Mouse (Mus musculus) hematopoietic stem cell, adult 5-6 weeks (primary cell): ENCODE measurements at regions not wholly inside any gene's neighbourhood (a gene's known extent, or its start where the extent isn't known, plus 50 kb on each side); places are given as distances from the start of the nearest gene placed in this dataset.

Experiments
- ATAC-seq, 2 experiments: fragments of 125-278 bp in 1 of 2; replicated peaks in 1 of 2; 2 replicates each; pipeline ENCODE4 v1.8.0; 2016 to 2017; ENCODE audit warnings: inconsistent platforms in 2 of 2, mild to moderate bottlenecking in 2 of 2, moderate number of reproducible peaks in 2 of 2, low read depth in 1 of 2, moderate TSS enrichment in 1 of 2; ENCODE audit not compliant: low FRiP score in 2 of 2, poor library complexity in 2 of 2, severe bottlenecking in 2 of 2, insufficient read depth in 1 of 2, low TSS enrichment in 1 of 2

DNA sequence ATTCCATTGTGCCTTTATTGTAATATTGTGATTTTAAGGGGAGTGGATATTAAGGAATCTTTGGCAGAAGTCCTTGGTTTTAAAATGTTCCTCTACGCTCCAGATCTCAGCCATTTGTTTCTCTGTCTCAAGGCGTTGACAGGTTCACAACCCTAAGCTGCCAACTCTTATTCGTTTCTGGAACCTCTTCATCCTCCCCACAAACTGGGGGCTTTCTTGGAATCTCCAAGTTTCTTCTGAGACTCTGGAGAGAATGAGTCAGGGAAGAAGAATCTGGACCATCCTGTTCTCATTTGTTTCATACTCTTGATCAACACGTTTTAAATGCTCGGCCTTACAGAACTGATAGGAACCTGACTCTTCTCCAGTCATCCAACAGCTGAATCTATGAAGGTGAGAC, 351.4 kb upstream of the Nfe2l3 start:
- ATAC-seq = no peak

DNA sequence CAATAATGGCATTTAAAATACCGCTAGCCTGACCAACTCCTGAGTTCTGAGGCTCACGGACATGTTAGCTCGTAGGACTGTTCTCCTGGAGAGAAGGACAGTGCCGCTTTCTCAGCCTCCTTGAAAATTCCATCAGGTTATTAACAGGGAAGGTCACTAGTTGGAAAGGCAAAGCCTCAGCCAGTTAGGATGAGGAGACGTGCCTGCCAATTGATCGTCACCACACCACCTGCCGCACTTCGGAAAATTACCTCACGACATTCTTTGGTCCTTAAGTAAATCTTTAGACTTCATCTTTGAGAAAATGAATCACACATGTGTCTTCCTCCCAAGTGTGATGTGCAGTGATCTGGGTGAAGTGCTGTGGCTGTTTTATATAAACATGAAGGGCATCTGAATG, 347.8 kb upstream of the Nfe2l3 start:
- no peak for ATAC-seq

DNA sequence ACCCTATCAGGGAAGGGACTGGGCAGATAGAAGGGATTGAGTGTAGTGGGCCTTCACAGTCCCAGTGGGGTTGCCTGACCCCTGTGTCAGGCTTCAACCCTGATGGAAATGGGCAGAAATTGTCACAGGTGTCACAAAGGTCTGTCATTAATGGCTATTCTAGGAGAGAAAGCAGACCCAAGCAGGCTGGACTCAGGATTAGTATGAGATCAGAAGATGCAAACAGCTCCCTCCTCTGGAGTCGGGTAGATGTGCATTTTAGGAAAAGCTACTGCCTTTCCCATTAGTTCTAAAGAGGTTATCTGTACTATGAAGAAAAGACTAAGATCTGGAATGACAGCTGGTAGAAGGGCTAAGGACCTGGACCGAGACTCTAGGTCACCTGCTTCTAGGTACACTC, 346.9 kb upstream of the Nfe2l3 start:
- no peak for ATAC-seq

DNA sequence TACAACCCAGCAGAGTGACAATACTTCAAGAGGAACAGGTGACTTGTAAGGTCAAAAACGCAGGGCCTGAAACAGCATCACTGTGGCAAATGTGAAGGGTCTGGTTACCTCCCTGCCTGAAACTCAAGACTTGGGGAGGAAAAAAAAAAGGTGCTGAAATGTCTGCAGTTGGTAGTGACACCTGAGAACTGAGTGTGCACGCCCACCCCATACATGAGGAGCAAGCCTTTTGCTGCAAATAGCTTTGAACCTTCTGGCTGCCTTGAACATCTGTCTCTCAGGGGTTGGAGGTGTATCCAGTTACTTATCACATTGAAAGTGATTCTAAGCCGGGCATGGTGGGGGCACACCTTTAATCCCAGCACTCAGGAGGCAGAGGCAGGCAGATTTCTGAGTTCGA, 346.1 kb upstream of the Nfe2l3 start:
- no peak for ATAC-seq

DNA sequence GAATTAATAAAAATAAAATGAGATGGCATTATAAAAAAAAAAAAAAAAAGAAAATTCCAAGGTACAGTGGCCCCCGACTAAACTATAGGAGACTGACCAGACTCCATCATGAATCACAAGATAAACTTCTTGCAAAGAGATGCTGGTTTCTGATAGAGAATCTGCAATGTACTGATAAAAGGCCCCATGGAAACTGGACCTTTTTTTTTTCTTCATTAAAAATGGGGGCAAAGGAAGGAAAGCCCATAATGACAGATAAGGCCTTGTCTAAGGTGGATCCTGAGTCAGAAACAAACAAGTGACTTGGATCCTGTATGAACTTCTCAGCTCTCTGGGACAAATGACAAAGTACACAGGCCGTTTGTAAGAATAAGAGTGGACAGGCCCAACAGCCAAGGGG, 344.7 kb upstream of the Nfe2l3 start:
- no peak for ATAC-seq

DNA sequence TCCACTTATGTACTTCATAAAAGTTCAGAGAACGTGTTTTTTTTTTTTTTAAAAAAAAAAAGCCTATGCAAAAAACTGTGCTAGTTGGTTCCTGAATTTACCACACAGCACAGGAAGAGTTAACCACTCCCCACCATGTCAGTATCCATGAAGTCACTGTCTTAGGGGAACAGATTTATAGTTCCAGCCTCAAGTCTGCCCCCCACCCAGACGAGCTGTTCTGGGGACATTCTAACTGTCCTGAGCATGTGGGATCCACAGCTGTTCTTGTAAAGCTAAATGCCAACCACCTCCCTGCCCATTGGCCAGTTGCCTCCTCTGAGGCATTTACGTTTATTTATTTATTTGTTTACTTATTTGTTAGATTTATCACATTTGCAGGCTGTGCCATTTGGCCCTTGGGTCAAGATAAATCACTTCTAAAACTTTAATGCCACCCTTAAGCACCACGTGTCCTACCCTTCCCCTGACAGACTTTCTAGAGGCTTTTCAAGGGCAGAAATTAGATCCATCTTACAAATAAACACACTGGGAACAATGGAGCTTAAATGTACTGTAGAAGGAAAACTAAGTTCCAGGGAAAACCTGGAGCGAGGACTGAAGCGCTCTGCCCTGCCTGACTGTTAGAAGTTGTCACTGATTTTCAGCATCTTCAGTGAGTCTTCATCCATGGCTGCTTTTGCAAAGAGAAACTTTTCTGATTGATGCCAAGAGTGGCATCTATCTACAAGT, 343.7 kb upstream of the Nfe2l3 start:
- ATAC-seq = no peak

DNA sequence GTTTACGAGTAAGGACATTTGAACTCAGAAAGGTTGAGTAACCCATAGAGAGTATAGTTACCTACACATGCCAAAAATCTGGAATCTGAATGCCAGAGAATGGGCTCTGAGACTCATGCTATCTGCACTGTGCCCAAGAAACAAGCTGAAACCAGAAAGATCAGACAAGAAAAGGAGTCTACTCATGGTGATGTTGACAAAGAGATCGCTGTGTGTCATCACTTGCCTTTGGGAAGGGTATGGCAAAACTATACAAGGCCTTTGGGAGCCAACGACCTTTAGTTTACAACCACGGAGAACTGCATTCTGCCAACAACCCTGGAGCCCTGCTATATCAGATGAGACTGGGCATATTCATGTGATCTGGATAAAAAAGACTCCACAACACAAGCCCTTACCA, 339.3 kb upstream of the Nfe2l3 start:
- ATAC-seq = no peak

DNA sequence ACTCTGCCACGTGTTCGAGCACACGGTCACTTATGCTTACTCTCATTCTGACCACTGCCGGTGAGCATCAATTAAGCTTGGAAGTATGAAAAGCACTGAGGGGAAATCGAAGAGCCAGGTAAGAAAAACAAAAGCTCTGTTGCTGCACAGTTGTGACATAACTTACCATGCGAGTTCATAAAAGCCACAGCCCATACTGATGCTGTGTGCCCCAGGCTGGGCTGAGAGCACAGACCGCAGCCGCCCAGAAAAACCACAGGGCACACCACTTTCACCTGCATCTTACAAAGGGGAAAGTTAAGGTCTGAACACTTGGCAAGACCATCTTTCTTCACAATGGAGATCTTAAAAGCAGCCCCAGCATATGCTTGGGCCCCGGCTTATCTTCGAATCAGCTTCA, 338.2 kb upstream of the Nfe2l3 start:
- ATAC-seq = no peak

DNA sequence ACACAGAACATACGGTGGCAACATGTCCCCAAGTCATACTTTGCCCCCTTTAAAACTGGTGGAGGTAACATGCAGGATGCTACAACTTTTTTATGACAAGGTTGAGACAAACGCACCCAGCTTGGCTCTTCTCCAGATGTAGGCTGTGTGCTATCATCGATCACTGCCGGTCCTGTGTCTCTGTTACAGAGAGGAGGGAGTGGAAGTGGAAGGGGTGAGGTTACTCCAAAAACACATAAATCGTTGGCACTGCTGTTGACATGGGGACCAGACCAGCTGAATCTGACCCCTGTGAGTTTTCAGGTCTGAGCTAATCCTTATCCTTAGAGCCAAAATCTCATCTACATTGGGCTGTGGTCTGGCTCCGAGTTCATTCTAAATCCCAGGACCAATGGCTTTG, 335.0 kb upstream of the Nfe2l3 start:
- no peak for ATAC-seq

DNA sequence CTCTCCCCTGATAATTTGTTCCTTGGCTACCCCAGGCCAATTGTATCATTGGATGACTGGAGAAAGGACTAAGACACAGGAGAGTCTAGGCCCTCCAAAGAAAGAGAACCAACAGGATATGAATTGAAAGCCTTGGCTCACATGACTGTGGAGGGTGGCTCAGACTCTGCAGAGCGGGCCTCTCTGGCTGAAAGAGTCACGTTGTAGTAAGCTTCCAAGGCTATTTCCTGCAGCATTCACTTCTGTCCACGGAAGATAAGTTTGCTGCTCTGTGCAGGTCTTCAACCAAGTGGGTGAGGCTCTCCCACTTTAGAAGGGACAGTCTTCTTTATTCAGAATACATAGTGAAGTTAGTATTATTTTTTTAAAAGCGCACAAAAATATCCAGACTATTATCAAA, 332.1 kb upstream of the Nfe2l3 start:
- ATAC-seq = no peak

DNA sequence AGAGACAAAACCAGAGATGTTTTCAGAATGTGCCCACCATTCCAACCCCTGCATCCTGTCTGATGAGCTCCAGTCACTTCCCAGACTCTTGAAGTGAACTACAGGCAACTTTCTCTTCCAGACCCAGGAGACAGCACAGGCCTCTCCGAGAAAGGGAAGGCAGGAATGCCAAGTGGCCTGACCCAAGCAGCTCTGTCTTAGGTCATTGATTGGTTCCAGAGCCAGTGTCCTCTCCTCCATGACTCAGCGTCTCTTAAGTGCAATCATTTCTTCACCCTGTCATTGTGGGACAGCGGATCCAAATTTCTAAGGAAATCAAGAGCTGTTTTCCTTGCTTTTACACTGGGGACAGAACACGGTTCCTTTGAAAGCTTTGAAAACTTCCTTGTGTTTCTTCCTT, 329.2 kb upstream of the Nfe2l3 start:
- ATAC-seq = no peak

DNA sequence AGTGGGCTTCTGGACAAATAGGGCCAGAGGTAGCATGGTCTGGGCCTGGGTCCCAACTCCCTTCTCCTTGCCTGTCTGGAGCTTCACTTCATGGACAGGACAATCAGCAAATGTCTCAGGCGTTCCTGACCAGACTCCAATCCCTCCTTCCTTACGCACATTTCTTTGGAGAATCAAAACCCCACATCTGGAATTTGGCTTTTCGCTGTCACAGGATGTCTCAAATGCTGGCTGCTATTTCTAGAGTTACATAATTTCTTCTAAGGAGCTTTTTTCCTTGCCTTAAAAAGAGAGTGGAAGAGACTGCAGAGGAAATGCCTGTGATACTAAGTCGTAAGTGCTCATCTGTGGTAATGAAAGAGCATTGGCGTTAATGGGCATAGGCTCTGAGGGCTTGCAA, 328.1 kb upstream of the Nfe2l3 start:
- no peak for ATAC-seq

DNA sequence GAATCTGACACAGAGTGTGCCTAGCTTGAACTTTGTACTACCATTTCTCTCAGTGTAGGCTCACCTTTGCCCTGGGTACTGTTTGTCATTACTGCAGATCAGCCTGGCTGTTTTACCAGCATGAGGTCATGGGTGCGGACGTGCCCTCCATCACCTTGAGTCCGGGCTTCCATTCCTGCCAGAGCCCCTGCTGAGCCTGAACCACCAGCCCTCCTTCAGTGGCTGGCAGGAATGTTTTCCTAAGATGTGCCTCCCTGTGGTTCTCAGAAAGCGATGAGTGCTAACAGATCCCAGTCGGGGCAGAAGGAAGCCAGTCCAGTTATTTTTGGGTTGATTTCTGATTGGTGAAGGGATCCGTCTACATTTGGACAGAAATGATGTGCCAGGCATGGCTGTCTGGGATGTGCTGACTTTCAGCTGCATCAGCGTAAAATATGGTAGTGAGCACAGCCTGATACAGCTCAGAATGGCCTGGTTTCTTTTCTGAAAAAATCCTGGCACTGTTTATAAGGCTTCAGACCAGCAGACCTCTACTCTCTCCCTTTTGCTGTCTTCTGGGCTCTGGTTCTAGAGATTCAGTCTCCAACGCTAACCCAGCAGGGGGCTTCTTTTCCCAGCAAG, 324.0 kb upstream of the Nfe2l3 start:
- ATAC-seq = no peak

DNA sequence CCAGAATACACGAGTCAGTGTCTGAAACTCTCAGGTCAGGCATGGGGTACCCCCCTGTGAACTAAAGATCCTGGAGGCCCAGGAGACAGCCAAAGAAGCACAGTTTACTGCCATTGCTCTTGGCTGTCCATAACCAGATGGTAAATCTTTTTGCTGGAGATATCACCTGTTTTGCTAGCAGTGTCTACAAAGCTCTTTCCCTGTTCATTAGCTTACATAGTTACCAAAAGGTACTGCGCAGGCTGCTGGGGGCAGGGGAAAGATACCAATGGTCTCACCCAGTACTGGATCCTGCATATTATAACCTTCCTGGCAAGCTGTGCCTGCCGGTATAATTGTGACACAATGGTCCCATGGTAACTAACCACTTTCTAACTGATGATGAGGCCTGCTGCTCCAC, 321.9 kb upstream of the Nfe2l3 start:
- no peak for ATAC-seq

DNA sequence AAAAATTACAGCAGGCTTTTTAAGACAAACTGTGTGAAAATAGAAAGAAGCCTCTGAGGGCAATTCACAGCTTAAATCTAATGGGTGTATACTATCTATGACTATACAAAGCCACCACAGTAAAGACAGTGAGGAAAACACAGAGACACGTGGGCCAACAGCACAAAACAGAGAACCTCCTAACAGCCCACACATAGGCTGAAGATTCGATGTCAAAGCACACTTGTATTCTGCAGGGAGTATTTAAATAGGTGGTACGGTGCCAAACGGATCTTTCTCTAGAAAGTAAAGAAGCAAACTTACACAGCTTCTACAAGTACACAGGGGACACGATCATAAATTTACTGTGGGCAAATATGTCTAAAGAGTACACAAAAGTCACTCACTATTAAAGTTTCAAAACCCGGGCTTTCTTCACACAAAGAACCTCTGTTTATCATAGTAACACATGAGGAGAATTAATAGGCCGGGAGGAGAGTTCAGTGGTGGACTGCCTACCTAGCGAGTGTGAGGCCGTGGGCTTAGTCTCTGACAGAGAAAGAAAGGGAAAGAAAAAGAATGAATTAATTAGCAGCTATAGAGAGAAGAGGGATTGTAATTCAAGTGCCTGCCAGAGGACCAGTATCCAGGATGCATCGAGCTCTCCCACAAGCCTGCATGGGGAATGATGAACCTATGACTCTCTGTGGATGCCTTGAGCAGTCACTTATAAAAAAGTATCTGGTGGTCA, 317.7 kb upstream of the Nfe2l3 start:
- no peak for ATAC-seq

DNA sequence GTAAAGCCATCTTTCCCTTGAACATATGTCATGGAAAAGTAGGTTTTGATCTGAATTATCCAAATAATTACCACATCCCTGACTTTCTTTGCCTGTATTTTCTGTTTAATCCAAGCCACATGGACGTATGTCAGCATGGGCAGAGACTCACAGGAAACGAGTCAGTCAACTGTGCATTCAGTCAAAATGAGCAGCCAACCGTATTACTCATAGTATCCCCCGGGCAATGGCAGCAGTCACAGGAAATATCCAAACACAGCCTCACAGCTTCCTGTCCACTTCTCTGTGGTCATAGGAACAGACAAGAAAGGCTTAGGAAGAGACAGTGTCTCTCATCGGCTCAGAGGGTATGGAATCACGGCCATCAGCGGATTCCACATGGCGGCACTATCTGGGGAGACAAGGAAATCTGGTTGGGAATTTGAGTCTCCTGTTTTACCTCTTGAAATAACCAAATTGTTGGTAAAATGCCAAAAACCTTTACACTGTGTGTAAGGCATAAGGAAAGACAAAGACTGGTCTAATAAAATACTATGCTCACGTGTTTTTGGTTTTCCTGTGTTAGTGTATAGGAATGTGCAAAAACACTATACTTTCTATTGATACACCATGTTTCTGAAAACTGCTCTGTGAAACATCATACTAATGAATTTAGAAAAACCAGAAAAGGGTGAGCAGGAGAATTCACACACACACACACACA, 313.5 kb upstream of the Nfe2l3 start:
- no peak for ATAC-seq

DNA sequence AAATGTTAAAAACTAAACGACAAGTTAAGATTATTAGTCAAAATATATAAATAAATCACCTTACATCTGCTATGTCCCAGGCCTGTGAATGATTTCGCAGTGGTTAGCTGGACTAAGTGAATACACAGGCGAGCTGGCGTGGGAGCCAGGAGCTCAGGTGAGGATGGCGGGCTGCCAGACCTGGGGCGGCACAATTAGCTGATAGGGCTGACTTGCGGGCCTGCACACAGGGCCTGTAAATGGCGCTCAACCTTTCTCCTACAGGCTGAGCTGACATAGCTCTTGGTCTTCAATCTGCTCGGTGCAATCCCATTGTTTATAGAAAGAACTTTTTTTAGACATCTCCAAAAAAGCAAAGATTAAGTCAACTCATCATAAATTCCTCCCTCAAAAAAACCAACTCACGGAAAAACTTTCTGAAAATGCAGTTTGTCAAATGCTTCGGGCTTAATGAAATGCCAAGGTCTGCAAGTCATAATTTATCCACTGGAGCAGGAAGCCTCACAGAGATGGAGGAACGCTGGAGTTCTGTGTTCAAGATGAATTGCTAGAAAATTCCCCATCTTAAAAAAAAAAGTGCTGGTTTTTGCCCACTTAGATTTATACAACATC, 312.7 kb upstream of the Nfe2l3 start:
- ATAC-seq = no peak

DNA sequence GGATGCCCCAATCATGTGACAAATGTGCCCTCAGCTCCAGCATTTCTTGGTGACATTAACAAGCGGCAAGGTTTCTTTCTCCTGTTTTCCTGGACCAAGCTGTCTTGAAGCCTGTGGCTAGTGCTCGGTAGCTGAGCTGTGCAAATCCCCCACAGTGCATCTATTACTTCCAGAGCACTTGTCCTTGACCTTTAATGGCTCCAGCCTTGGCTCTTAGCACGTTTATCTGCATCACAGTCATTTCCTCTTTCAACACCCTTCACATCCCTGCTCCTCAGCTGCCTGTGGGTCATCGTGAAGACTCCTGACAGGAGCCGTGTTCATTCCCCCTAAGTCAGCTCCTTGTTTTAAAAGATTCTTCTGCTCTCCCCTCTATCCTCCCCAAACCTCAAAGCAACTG, 309.5 kb upstream of the Nfe2l3 start:
- ATAC-seq = no peak
